Mouse (Mus musculus) liver, embryonic 14 days (tissue): ENCODE results near the gene Sumo3. TPM values are rescaled to one million over a fixed set of nuclear protein-coding genes. Genes with fewer than 3 reads are reported as not detected.

Experiments
- polyA plus RNA-seq: library from polyadenylated mRNA; depleted of rRNA; stranded (reverse); fragments of >200 nt; gene quantifications from 2 replicates; pipeline ENCODE4 v1.2.3, GENCODE M21; 2012; rRNA removed

Gene Sumo3
- polyA plus RNA-seq = 99.8 and 106 TPM in 2 replicates

GRCm38 (mm10) chr10:77605908-77606826 lies at the start of gene Sumo3, which contains the start of gene Gm49325:
Gene Sumo3, plus strand, starts transcription at chr10:77606097.
Gene Gm49325, plus strand, starts transcription at chr10:77606197.

GRCm38 (mm10) chr10:77581408-77582284 lies 24.3 kb upstream of the Sumo3 start, which contains the start of gene Pttg1ip:
Gene Pttg1ip, plus strand, starts transcription at chr10:77581720.

GRCm38 (mm10) chr10:77622055-77622988 lies 16.4 kb downstream of the Sumo3 start, which contains the start of gene Ube2g2:
Gene Ube2g2, plus strand, starts transcription at chr10:77622275.

Other genes with a start within 250 kb of the Sumo3 start
- 0.93 and 1.1 TPM in 2 replicates for gene Adarb1, start 187.8 kb upstream of the Sumo3 start, polyA plus RNA-seq
- gene Fam207a, start 90.3 kb upstream of the Sumo3 start, polyA plus RNA-seq = 12.7 and 15.4 TPM in 2 replicates
- gene Itgb2, start 75.8 kb upstream of the Sumo3 start, polyA plus RNA-seq = 7.4 and 9.6 TPM in 2 replicates
- gene Pttg1ip, start 24.4 kb upstream of the Sumo3 start, polyA plus RNA-seq = 38.1 and 43.6 TPM in 2 replicates
- 0.09 and 0.12 TPM in 2 replicates for gene Gm49325, start 100 bp downstream of the Sumo3 start, polyA plus RNA-seq
- gene Ube2g2, start 16.2 kb downstream of the Sumo3 start, polyA plus RNA-seq = 19.0 and 20.8 TPM in 2 replicates
- gene Tspear, start 80.5 kb downstream of the Sumo3 start, polyA plus RNA-seq = 0.03 and 0.10 TPM in 2 replicates
- not detected in 2 replicates for gene Gm19402, start 84.7 kb downstream of the Sumo3 start, polyA plus RNA-seq
- gene Gm9508, start 91.1 kb downstream of the Sumo3 start, polyA plus RNA-seq = not detected in 2 replicates
- gene Gm10272, start 100.5 kb downstream of the Sumo3 start, polyA plus RNA-seq = not detected in 2 replicates
- gene Gm10024, start 105.4 kb downstream of the Sumo3 start, polyA plus RNA-seq = not detected in 2 replicates
- not detected in 2 replicates for gene Gm10142, start 109.7 kb downstream of the Sumo3 start, polyA plus RNA-seq
- gene Krtap12-1, start 114.5 kb downstream of the Sumo3 start, polyA plus RNA-seq = not detected in 2 replicates
- gene Gm10100, start 120.4 kb downstream of the Sumo3 start, polyA plus RNA-seq = not detected in 2 replicates
- gene Gm18596, start 136.5 kb downstream of the Sumo3 start, polyA plus RNA-seq = not detected in 2 replicates
- gene Gm9736, start 145.3 kb downstream of the Sumo3 start, polyA plus RNA-seq = not detected in 2 replicates
- not detected in 2 replicates for gene Gm3233, start 153.6 kb downstream of the Sumo3 start, polyA plus RNA-seq
- gene Gm3238, start 165.2 kb downstream of the Sumo3 start, polyA plus RNA-seq = not detected in 2 replicates
- not detected in 2 replicates for gene Gm7138, start 170.8 kb downstream of the Sumo3 start, polyA plus RNA-seq
- not detected in 2 replicates for gene Gm3250, start 176.4 kb downstream of the Sumo3 start, polyA plus RNA-seq
- not detected in 2 replicates for gene Gm7137, start 182.1 kb downstream of the Sumo3 start, polyA plus RNA-seq
- not detected in 2 replicates for gene Gm9639, start 189.0 kb downstream of the Sumo3 start, polyA plus RNA-seq
- not detected in 2 replicates for gene Gm19668, start 193.0 kb downstream of the Sumo3 start, polyA plus RNA-seq
- not detected in 2 replicates for gene Gm9507, start 205.7 kb downstream of the Sumo3 start, polyA plus RNA-seq
- gene Gm2696, start 208.6 kb downstream of the Sumo3 start, polyA plus RNA-seq = not detected in 2 replicates
- gene Krtap10-4, start 221.0 kb downstream of the Sumo3 start, polyA plus RNA-seq = not detected in 2 replicates
- not detected in 2 replicates for gene Krtap10-10, start 229.8 kb downstream of the Sumo3 start, polyA plus RNA-seq
- not detected in 2 replicates for gene Gm36176, start 240.7 kb downstream of the Sumo3 start, polyA plus RNA-seq
- not detected in 2 replicates for gene Gm10318, start 246.8 kb downstream of the Sumo3 start, polyA plus RNA-seq